Comparison of ENCODE assay signal across 9 mouse cellular contexts in genomic region chr2:30709386-30709884, GRCm38 (mm10).
DNase-seq lines count a peak whose midpoint lies in the region; ATAC-seq lines count a peak whose summit lies in the region.
"Had no signal": no experiment of that assay in that cellular context is flagged by ENCODE, and none has a peak within 500 bp of the region (broad histone marks: within the 10 kb centered on the region; RNA-seq: fewer than 3 reads in every experiment).

No protein-coding gene starts in this region.

- 0 out of 2 replicates have a peak, but pooled peaks cover under 1% of the 10 kb centered on the region for H3K36me3 ChIP-seq in embryonic facial prominence, embryonic 10.5 days (replicated peaks)
- H3K36me3 ChIP-seq in hindbrain, embryonic 13.5 days, result no peaks in the 10 kb centered on the region
- no peaks in the 10 kb centered on the region for H3K36me3 ChIP-seq in liver, embryonic 13.5 days
- H3K36me3 ChIP-seq: G1E had no signal

- H3K27ac ChIP-seq in embryonic facial prominence, embryonic 10.5 days (replicated peaks), result peak overlapping the region; percentile 100
- H3K27ac ChIP-seq in hindbrain, embryonic 13.5 days, result peak overlapping the region; percentile 98
- H3K27ac ChIP-seq in liver, embryonic 13.5 days, result peak overlapping the region; percentile 73; the same call in 1 of the 2 replicates

- H3K9ac ChIP-seq in hindbrain, embryonic 13.5 days, result no peak overlapping the region
- no peak overlapping the region for H3K9ac ChIP-seq in liver, embryonic 13.5 days

- peak; percentile 40 for DNase-seq in gastrocnemius, postnatal 14 days
- DNase-seq in gastrocnemius, postnatal 4 days (ENCODE audit: low spot score in 2 of 2), result no peak
- DNase-seq in embryonic facial prominence, embryonic 10.5 days (ENCODE audit: low spot score), result peak; percentile 47
- no peak for DNase-seq in liver, embryonic 13.5 days
- no peak for DNase-seq in T-cell, adult 2 months (ENCODE audit: low spot score)
- DNase-seq in layer of hippocampus, adult 9-10 months (ENCODE audit: low spot score), result no peak

- H3K27me3 ChIP-seq in embryonic facial prominence, embryonic 10.5 days (replicated peaks; ENCODE audit: low read depth, poor library complexity, severe bottlenecking), result no peaks in the 10 kb centered on the region
- H3K27me3 ChIP-seq in hindbrain, embryonic 13.5 days, result no peaks in the 10 kb centered on the region
- peaks cover 83% of the 10 kb centered on the region for H3K27me3 ChIP-seq in liver, embryonic 13.5 days

- peaks cover 82% of the 10 kb centered on the region for H3K4me1 ChIP-seq in embryonic facial prominence, embryonic 10.5 days
- H3K4me1 ChIP-seq in hindbrain, embryonic 13.5 days (replicated peaks), result peaks cover 75% of the 10 kb centered on the region
- H3K4me1 ChIP-seq in liver, embryonic 13.5 days (replicated peaks), result peaks cover 40% of the 10 kb centered on the region

- no peak overlapping the region for H3K4me2 ChIP-seq in hindbrain, embryonic 13.5 days
- H3K4me2 ChIP-seq in liver, embryonic 13.5 days, result no peak overlapping the region

- WGBS in embryonic facial prominence, embryonic 10.5 days, result 52% methylated on average over 3 of the region's 3 CpGs
- WGBS in hindbrain, embryonic 13.5 days, result 57% methylated on average over 3 of the region's 3 CpGs
- 54% methylated on average over 3 of the region's 3 CpGs for WGBS in liver, embryonic 13.5 days (ENCODE audit: insufficient replicate concordance)

- intact Hi-C loops in gastrocnemius, postnatal 14 days (cut with DNase I; ENCODE audit: low total_unique reads), result no loop called here

- ATAC-seq in hindbrain, embryonic 13.5 days (ENCODE audit: low FRiP score), result no peak
- ATAC-seq in liver, embryonic 13.5 days (ENCODE audit: low read depth), result no peak
- no peak for ATAC-seq in CD4-positive, CD25-positive, alpha-beta regulatory T cell, adult 4 months

- H3K4me3 ChIP-seq in embryonic facial prominence, embryonic 10.5 days, result 0 out of 2 replicates have a peak overlapping the region, but pooled peaks have one; percentile 8
- H3K4me3 ChIP-seq in hindbrain, embryonic 13.5 days, result no peak overlapping the region
- H3K4me3 ChIP-seq in liver, embryonic 13.5 days (replicated peaks), result no peak overlapping the region

- H3K9me3 ChIP-seq in embryonic facial prominence, embryonic 10.5 days, result peaks cover 3% of the 10 kb centered on the region; the same call in 1 of the 2 replicates
- H3K9me3 ChIP-seq in hindbrain, embryonic 13.5 days, result peaks cover under 1% of the 10 kb centered on the region; the same call in 1 of the 2 replicates
- H3K9me3 ChIP-seq in liver, embryonic 13.5 days (replicated peaks), result no peaks in the 10 kb centered on the region
- H3K9me3 ChIP-seq: G1E had no signal

Comparison
In these comparisons a context has a peak if more than half of its experiments do, and no peak if none do; other contexts are left out.
1. DNase-seq: peak in gastrocnemius, postnatal 14 days (single experiment) and embryonic facial prominence, embryonic 10.5 days (single experiment); none in gastrocnemius, postnatal 4 days (0 of 2), liver, embryonic 13.5 days (single experiment), T-cell, adult 2 months (single experiment) and layer of hippocampus, adult 9-10 months (single experiment).
2. Peak in every context shown above with its lines, with median percentiles within 50 percentile points of each other: H3K27ac ChIP-seq.